Mouse (Mus musculus) CH12.LX (cell line): ENCODE data around the gene Nufip2. TPM values are rescaled to one million over a fixed set of nuclear protein-coding genes. Genes with fewer than 3 reads are reported as not detected.

Source experiments
- DNase-seq: peaks from one replicate; pipeline ENCODE4 v3.0.0-alpha.2; 2013; ENCODE audit errors: extremely low read depth
- H3K27ac ChIP-seq: 2 replicates; pipeline ENCODE4 v1.5.1; 2012; ENCODE audit warnings: low read depth, mild to moderate bottlenecking, control low read depth, moderate library complexity; ENCODE audit not compliant: insufficient read depth
- H3K27me3 ChIP-seq: replicated peaks from 2 replicates; pipeline ENCODE3; 2012; ENCODE audit warnings: inconsistent platforms
- H3K36me3 ChIP-seq, 2 experiments: replicated peaks in 1 of 2; 2 replicates each; pipeline versions ENCODE3 to v1.6.1; 2012; ENCODE audit warnings: inconsistent platforms in 1 of 2, low read length in 1 of 2, mild to moderate bottlenecking in 1 of 2, mixed read lengths in 1 of 2, moderate library complexity in 1 of 2; ENCODE audit not compliant: control insufficient read depth in 1 of 2, insufficient read depth in 1 of 2
- H3K4me1 ChIP-seq, 2 experiments: 2 replicates each; pipeline ENCODE4 v1.6.1; 2012; ENCODE audit warnings: inconsistent platforms in 1 of 2, moderate library complexity in 1 of 2; ENCODE audit not compliant: insufficient read depth in 2 of 2, control insufficient read depth in 1 of 2
- H3K4me2 ChIP-seq: 2 replicates; pipeline ENCODE4 v1.6.1; 2012; ENCODE audit warnings: low read depth, mild to moderate bottlenecking, control low read depth; ENCODE audit not compliant: poor library complexity, insufficient read depth, severe bottlenecking
- H3K4me3 ChIP-seq, 3 experiments: fragments of 150-350 bp in 1 of 3; sonication (generic) in 1 of 3; replicated peaks in 1 of 3; 2 replicates each; pipeline versions ENCODE3 to v1.5.1; 2011 to 2012; ENCODE audit warnings: low read depth in 2 of 3, low read length in 2 of 3, mild to moderate bottlenecking in 2 of 3, moderate library complexity in 2 of 3, control low read depth in 1 of 3, improper control_type of control experiment in 1 of 3, inconsistent platforms in 1 of 3, mixed read lengths in 1 of 3; ENCODE audit not compliant: poor library complexity in 1 of 3
- H3K79me2 ChIP-seq: replicated peaks from 2 replicates; pipeline ENCODE4 v1.6.1; 2012; ENCODE audit warnings: mild to moderate bottlenecking, moderate library complexity; ENCODE audit not compliant: control insufficient read depth, poor library complexity, insufficient read depth, severe bottlenecking; ENCODE audit errors: extremely low read depth
- H3K9ac ChIP-seq: 2 replicates; pipeline ENCODE4 v1.6.1; 2012; ENCODE audit warnings: low read depth, mild to moderate bottlenecking, control low read depth, moderate library complexity; ENCODE audit not compliant: insufficient read depth
- H3K9me3 ChIP-seq: replicated peaks from 2 replicates; pipeline ENCODE3; 2012; ENCODE audit warnings: low read length, inconsistent platforms, mixed read lengths
- CHD2 ChIP-seq: IDR thresholded peaks from 2 replicates; pipeline ENCODE4 v1.6.1; 2011; ENCODE audit warnings: low read length, improper control_type of control experiment
- CTCF ChIP-seq, 2 experiments: IDR thresholded peaks in 1 of 2; conservative IDR thresholded peaks in 1 of 2; 2 replicates each; pipeline ENCODE4 v1.5.1; 2011 to 2012; ENCODE audit warnings: low read depth in 2 of 2, low read length in 2 of 2, improper control_type of control experiment in 1 of 2, inconsistent platforms in 1 of 2, mild to moderate bottlenecking in 1 of 2, moderate library complexity in 1 of 2
- E2F4 ChIP-seq: IDR thresholded peaks from 2 replicates; pipeline ENCODE4 v1.6.1; 2011; ENCODE audit warnings: low read depth, low read length, improper control_type of control experiment; ENCODE audit not compliant: insufficient replicate concordance
- ETS1 ChIP-seq: conservative IDR thresholded peaks from 2 replicates; pipeline ENCODE4 v1.6.1; 2012; ENCODE audit warnings: low read depth, mild to moderate bottlenecking, inconsistent platforms, low read length, improper control_type of control experiment, moderate library complexity
- HCFC1 ChIP-seq: IDR thresholded peaks from 2 replicates; pipeline ENCODE4 v1.6.1; 2012; ENCODE audit warnings: low read depth, mild to moderate bottlenecking, inconsistent platforms, low read length, improper control_type of control experiment
- KAT2A ChIP-seq: IDR thresholded peaks from 2 replicates; pipeline ENCODE4 v1.6.1; 2012; ENCODE audit warnings: low read length, improper control_type of control experiment, inconsistent platforms; ENCODE audit not compliant: insufficient replicate concordance
- MAZ ChIP-seq: IDR thresholded peaks from 2 replicates; pipeline ENCODE4 v1.6.1; 2012; ENCODE audit warnings: low read depth, mild to moderate bottlenecking, inconsistent platforms, low read length, improper control_type of control experiment, moderate library complexity
- NELFE ChIP-seq: IDR thresholded peaks from 2 replicates; pipeline ENCODE4 v1.6.1; 2011; ENCODE audit warnings: low read depth, low read length, improper control_type of control experiment
- NRF1 ChIP-seq: IDR thresholded peaks from 2 replicates; pipeline ENCODE4 v1.6.1; 2014; ENCODE audit warnings: low read depth, mild to moderate bottlenecking, inconsistent platforms, low read length, improper control_type of control experiment, moderate library complexity
- POLR2AphosphoS2 ChIP-seq: IDR thresholded peaks from 2 replicates; pipeline ENCODE4 v1.6.1; 2011; ENCODE audit warnings: low read depth, low read length, improper control_type of control experiment
- SIN3A ChIP-seq: IDR thresholded peaks from 2 replicates; pipeline ENCODE4 v1.6.1; 2012; ENCODE audit warnings: low read length, improper control_type of control experiment, inconsistent platforms
- SMC3 ChIP-seq: IDR thresholded peaks from 2 replicates; pipeline ENCODE4 v1.6.1; 2011; ENCODE audit warnings: low read depth, low read length, improper control_type of control experiment
- USF2 ChIP-seq: conservative IDR thresholded peaks from 2 replicates; pipeline ENCODE4 v1.6.1; 2011; ENCODE audit warnings: low read depth, low read length, improper control_type of control experiment
- ZKSCAN1 ChIP-seq: IDR thresholded peaks from 2 replicates; pipeline ENCODE4 v1.6.1; 2012; ENCODE audit warnings: low read depth, inconsistent platforms, low read length, improper control_type of control experiment, borderline replicate concordance
- ZNF384 ChIP-seq: IDR thresholded peaks from 2 replicates; pipeline ENCODE4 v1.6.1; 2012; ENCODE audit warnings: low read depth, low read length, improper control_type of control experiment, inconsistent platforms
- dilution Hi-C: fragments of 300-500 bp; cut with MboI; formaldehyde crosslinking; loops from 2 replicates; pipeline ENCODE4 v1.14.3; 2020; ENCODE audit warnings: low sequenced_read_pairs; ENCODE audit not compliant: extremely low pct_unique_long_range_greater_than_20kb, extremely low pct_ligation_motif_present
- in situ Hi-C: fragments of 300-500 bp; cut with MboI; formaldehyde crosslinking; loops from 3 replicates; pipeline ENCODE4 v1.14.3; 2019; ENCODE audit warnings: low sequenced_read_pairs, low pct_ligation_motif_present, low pct_unique_long_range_greater_than_20kb, mixed read lengths
- polyA plus RNA-seq: library from polyadenylated mRNA; unstranded; fragments of >175 nt; gene quantifications from 2 replicates; pipeline ENCODE4 v1.2.1, GENCODE M21; 2012; ENCODE audit warnings: low read depth; ENCODE audit not compliant: insufficient read length
- total RNA-seq, 2 experiments: library from RNA; depleted of rRNA; stranded (reverse); fragments of 300-350 nt in 1 of 2; fragments of >200 nt in 1 of 2; gene quantifications; 2 replicates each; pipeline ENCODE4 v1.2.3; 2012 to 2014

Nufip2 gene
- total and polyA plus RNA-seq, 3 experiments: 29.6 to 53.6 (median 41.2) TPM

- in situ Hi-C loops: no loop called here
- H3K9ac ChIP-seq: no peak overlapping the region
- no peaks in the 10 kb centered on the region for H3K79me2 ChIP-seq
- DNase-seq: no peak
- no peak overlapping the region for H3K4me3 ChIP-seq
- H3K36me3 ChIP-seq: no peaks in the 10 kb centered on the region
- H3K27ac ChIP-seq: no peak overlapping the region
- H3K9me3 ChIP-seq: no peaks in the 10 kb centered on the region
- peaks cover 20% of the 10 kb centered on the region for H3K27me3 ChIP-seq
- dilution Hi-C loops: no loop called here
- no peak for TF ChIP-seq NRF1
- H3K4me2 ChIP-seq: no peak overlapping the region
- H3K4me1 ChIP-seq: peaks cover 13 to 37% of the 10 kb centered on the region in 2 experiments
Measured at GRCm38 (mm10) chr11:77764694-77765458, 78.9 kb downstream of the Nufip2 start.

DNA sequence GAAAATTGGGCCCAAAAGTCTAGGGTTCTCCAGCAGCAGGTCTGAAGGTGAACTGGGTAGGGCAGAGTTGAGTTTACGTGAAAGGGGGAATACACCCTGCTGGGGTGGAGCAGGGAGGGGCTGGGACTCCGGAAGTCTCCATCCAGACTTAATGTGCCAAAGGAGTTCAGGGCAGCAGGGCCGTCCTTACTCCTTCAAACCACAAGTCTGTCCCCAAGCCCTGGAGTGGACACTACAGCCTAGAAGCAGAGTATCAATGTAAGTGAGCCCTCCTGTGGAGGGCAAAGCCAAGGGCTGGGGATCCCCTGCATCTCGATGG is 79.5 kb downstream of the Nufip2 start:
- Histone ChIP-seq H3K4me3 (no peak overlapping the region), H3K27ac (no peak overlapping the region), H3K4me1 (peaks cover 13 to 32% of the 10 kb centered on the region in 2 experiments), H3K4me2 (no peak overlapping the region), H3K9ac (no peak overlapping the region), H3K9me3 (no peaks in the 10 kb centered on the region), H3K79me2 (no peaks in the 10 kb centered on the region)
- DNase-seq: no peak
- in situ Hi-C loops: no loop called here
- dilution Hi-C loops: no loop called here
- TF ChIP-seq ZKSCAN1 (no peak), KAT2A (no peak), ZNF384 (no peak), POLR2AphosphoS2 (no peak), MAZ (no peak), E2F4 (no peak), NELFE (no peak), USF2 (no peak), CHD2 (no peak), NRF1 (no peak), SIN3A (no peak)
- TF ChIP-seq, all 38 proteins: peak for 0
- peaks cover 20% of the 10 kb centered on the region for H3K27me3 ChIP-seq
- no peaks in the 10 kb centered on the region for H3K36me3 ChIP-seq

DNA sequence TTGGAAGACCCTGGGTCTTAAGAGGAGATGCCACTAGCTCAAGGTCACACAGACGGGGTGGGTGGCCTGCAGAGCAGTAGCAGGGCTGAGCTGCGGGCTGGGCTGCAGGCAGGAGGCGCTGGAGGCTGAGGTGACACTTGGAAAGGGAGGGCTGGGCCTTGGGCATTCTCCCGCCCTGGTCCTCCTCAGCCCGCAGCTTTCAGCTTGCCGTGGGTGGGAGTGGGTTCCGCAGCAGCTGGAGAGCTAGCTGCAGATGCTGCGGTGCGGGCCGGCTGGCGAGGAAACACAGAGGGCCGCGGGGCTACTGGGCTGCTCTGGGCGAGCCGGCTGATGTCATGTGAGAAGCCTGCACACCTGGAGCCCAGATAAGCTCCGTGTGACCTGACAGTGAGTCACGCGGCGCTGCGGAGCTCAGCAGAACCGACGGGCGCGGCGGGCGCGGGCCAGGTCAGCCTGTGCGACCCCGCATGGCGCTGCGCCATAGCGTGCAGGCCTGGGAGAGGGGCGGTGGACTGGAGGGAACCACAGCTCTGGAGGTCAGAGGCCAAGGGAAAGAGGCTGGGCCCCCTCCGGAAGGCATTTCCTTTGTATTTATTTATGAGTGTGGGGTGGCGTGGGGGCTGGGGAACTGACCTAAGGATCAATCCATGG is 80.5 kb downstream of the Nufip2 start:
- peaks cover 13 to 25% of the 10 kb centered on the region in 2 experiments for H3K4me1 ChIP-seq
- TF ChIP-seq SMC3: peak; percentile 32; the same call in 1 of the 2 replicates
- no peak for TF ChIP-seq ETS1
- TF ChIP-seq NELFE: no peak
- TF ChIP-seq HCFC1: no peak
- TF ChIP-seq CTCF (conservative IDR thresholded peaks at IDR 0.05 in 1 of 2, IDR thresholded peaks at IDR 0.05 in 1 of 2; ENCODE audit: low read depth in 2 of 2, low read length in 2 of 2): peak in 1 of 2 experiments; percentile 40; a peak in 2 of 4 replicates
- TF ChIP-seq, all 38 proteins: peak for 2
- Histone ChIP-seq H3K27me3 (peaks cover 20% of the 10 kb centered on the region), H3K9ac (no peak overlapping the region), H3K27ac (no peak overlapping the region), H3K79me2 (no peaks in the 10 kb centered on the region), H3K36me3 (no peaks in the 10 kb centered on the region), H3K4me3 (no peak overlapping the region), H3K9me3 (no peaks in the 10 kb centered on the region), H3K4me2 (no peak overlapping the region)
- in situ Hi-C loops: no loop called here
- no peak for DNase-seq
- dilution Hi-C loops: no loop called here
